Mouse (Mus musculus) liver, embryonic 12.5 days (tissue): ENCODE measurements around the gene Efna2. TPM values are rescaled to one million over a fixed set of nuclear protein-coding genes. Genes with fewer than 3 reads are reported as not detected.

Experiments
- ATAC-seq: fragments of 200-750 bp; cut with Nextera tagmentation; 2 replicates; pipeline ENCODE4 v1.8.0; 2017; ENCODE audit warnings: moderate number of reproducible peaks, mild to moderate bottlenecking, moderate library complexity
- H3K27ac ChIP-seq: fragments of 300-500 bp; sonication (generic); 2 replicates; pipeline ENCODE4 v1.5.1; 2016; ENCODE audit warnings: mild to moderate bottlenecking
- H3K27me3 ChIP-seq: fragments of 300-500 bp; sonication (generic); replicated peaks from 2 replicates; pipeline ENCODE4 v1.6.1; 2016; ENCODE audit warnings: mild to moderate bottlenecking, moderate library complexity
- H3K36me3 ChIP-seq: fragments of 300-500 bp; sonication (generic); 2 replicates; pipeline ENCODE4 v1.6.1; 2016; ENCODE audit warnings: mild to moderate bottlenecking, moderate library complexity
- H3K4me1 ChIP-seq: fragments of 300-500 bp; sonication (generic); 2 replicates; pipeline ENCODE4 v1.6.1; 2016
- H3K4me2 ChIP-seq: fragments of 300-500 bp; sonication (generic); 2 replicates; pipeline ENCODE4 v1.6.1; 2016; ENCODE audit warnings: mild to moderate bottlenecking, moderate library complexity
- H3K4me3 ChIP-seq: fragments of 300-500 bp; sonication (generic); 2 replicates; pipeline ENCODE4 v1.5.1; 2016; ENCODE audit warnings: mild to moderate bottlenecking, moderate library complexity
- H3K9ac ChIP-seq: fragments of 300-500 bp; sonication (generic); 2 replicates; pipeline ENCODE4 v1.6.1; 2016; ENCODE audit warnings: mild to moderate bottlenecking, moderate library complexity
- H3K9me3 ChIP-seq: fragments of 300-500 bp; sonication (generic); replicated peaks from 2 replicates; pipeline ENCODE4 v1.6.1; 2016; ENCODE audit warnings: mild to moderate bottlenecking, moderate library complexity
- WGBS: fragments of 180-500 bp; shearing (Covaris S2); methylation state at CpG from one replicate; pipeline ENCODE4 v1.1.7; 2016; ENCODE audit not compliant: insufficient replicate concordance; 5-methylcytosine and 5-hydroxymethylcytosine counted together
- polyA plus RNA-seq: library from polyadenylated mRNA; unstranded; fragments of >200 nt; fragmentation: Nextera tagmentation; extraction: Ambion mirVana; gene quantifications from 2 replicates; pipeline ENCODE4 v1.2.1, GENCODE M21; 2016

The Efna2 gene
- 3.1 and 3.4 TPM in 2 replicates for polyA plus RNA-seq

- peak; percentile 3; the same call in 1 of the 2 replicates for ATAC-seq
- H3K27ac ChIP-seq = no peak within 1 kb of the TSS
- peak within 1 kb of the TSS; percentile 78 for H3K4me2 ChIP-seq
- H3K27me3 ChIP-seq = peaks cover 77% of the 10 kb centered on the region
- whole genome bisulfite sequencing = 2% methylated on average over 71 of the region's 106 CpGs
- H3K9ac ChIP-seq = peak within 1 kb of the TSS; percentile 62
- peak within 1 kb of the TSS; percentile 60 for H3K4me3 ChIP-seq
- peaks cover 29% of the 10 kb centered on the region for H3K4me1 ChIP-seq
- H3K9me3 ChIP-seq = no peaks in the 10 kb centered on the region
- H3K36me3 ChIP-seq = no peaks in the 10 kb centered on the region
Measured at GRCm38 (mm10) chr10:80179068-80180051, at the start of gene Efna2. Gene Efna2, plus strand, starts transcription at chr10:80179482.

GRCm38 (mm10) chr10:80129846-80130245, 49.4 kb upstream of the Efna2 start:
- no peaks in the 10 kb centered on the region for H3K9me3 ChIP-seq
- H3K9ac ChIP-seq = no peak overlapping the region
- H3K4me3 ChIP-seq = no peak overlapping the region
- H3K27me3 ChIP-seq = peaks cover 4% of the 10 kb centered on the region
- ATAC-seq = no peak
- H3K27ac ChIP-seq = no peak overlapping the region; the same call in 1 of the 2 replicates
- 92% methylated on average over 9 of the region's 9 CpGs for WGBS
- no peak overlapping the region for H3K4me2 ChIP-seq
- H3K36me3 ChIP-seq = peaks cover 86% of the 10 kb centered on the region
- peaks cover 65% of the 10 kb centered on the region for H3K4me1 ChIP-seq

GRCm38 (mm10) chr10:80130403-80131031, 48.8 kb upstream of the Efna2 start:
- Histone ChIP-seq H3K27me3 (peaks cover 11% of the 10 kb centered on the region), H3K9ac (no peak overlapping the region), H3K27ac (no peak overlapping the region), H3K4me1 (peaks cover 58% of the 10 kb centered on the region), H3K36me3 (peaks cover 79% of the 10 kb centered on the region), H3K4me3 (no peak overlapping the region), H3K9me3 (no peaks in the 10 kb centered on the region), H3K4me2 (no peak overlapping the region)
- ATAC-seq = no peak
- 81% methylated on average over 18 of the region's 18 CpGs for WGBS

- peaks cover 70% of the 10 kb centered on the region for H3K36me3 ChIP-seq
- WGBS = 49% methylated on average over 55 of the region's 55 CpGs
- H3K4me1 ChIP-seq = peaks cover 51% of the 10 kb centered on the region
- H3K4me2 ChIP-seq = peak overlapping the region; percentile 31
- no peak overlapping the region for H3K9ac ChIP-seq
- no peak overlapping the region for H3K4me3 ChIP-seq
- H3K27ac ChIP-seq = no peak overlapping the region
- no peak for ATAC-seq
- no peaks in the 10 kb centered on the region for H3K9me3 ChIP-seq
- H3K27me3 ChIP-seq = peaks cover 20% of the 10 kb centered on the region
Measured at GRCm38 (mm10) chr10:80131316-80131951, 47.8 kb upstream of the Efna2 start.

- Histone ChIP-seq H3K9me3 (no peaks in the 10 kb centered on the region), H3K4me1 (peaks cover 51% of the 10 kb centered on the region), H3K27me3 (peaks cover 25% of the 10 kb centered on the region), H3K27ac (no peak overlapping the region), H3K36me3 (peaks cover 65% of the 10 kb centered on the region), H3K9ac (no peak overlapping the region), H3K4me3 (no peak overlapping the region), H3K4me2 (peak overlapping the region; percentile 31)
- WGBS = 72% methylated on average over 27 of the region's 27 CpGs
- ATAC-seq = no peak
Measured at GRCm38 (mm10) chr10:80131952-80132350, 47.3 kb upstream of the Efna2 start.

- 66% methylated on average over 8 of the region's 8 CpGs for WGBS
- no peak for ATAC-seq
Measured at GRCm38 (mm10) chr10:80133226-80133849, 45.9 kb upstream of the Efna2 start.

GRCm38 (mm10) chr10:80134421-80134820, 44.9 kb upstream of the Efna2 start:
- H3K27me3 ChIP-seq = peaks cover 50% of the 10 kb centered on the region
- H3K27ac ChIP-seq = no peak overlapping the region
- no peak overlapping the region for H3K9ac ChIP-seq
- peaks cover 62% of the 10 kb centered on the region for H3K4me1 ChIP-seq
- no peaks in the 10 kb centered on the region for H3K9me3 ChIP-seq
- 75% methylated on average over 9 of the region's 9 CpGs for WGBS
- no peak overlapping the region for H3K4me2 ChIP-seq
- peaks cover 40% of the 10 kb centered on the region for H3K36me3 ChIP-seq
- no peak overlapping the region for H3K4me3 ChIP-seq
- no peak for ATAC-seq

More at GRCm38 (mm10) chr10:80133226-80133849, 45.9 kb upstream of the Efna2 start:
- Histone ChIP-seq H3K4me1 (peaks cover 58% of the 10 kb centered on the region), H3K4me3 (no peak overlapping the region), H3K27me3 (peaks cover 39% of the 10 kb centered on the region), H3K4me2 (no peak overlapping the region), H3K36me3 (peaks cover 51% of the 10 kb centered on the region), H3K9ac (no peak overlapping the region), H3K27ac (0 out of 2 replicates have a peak overlapping the region, but pooled peaks have one; percentile 4), H3K9me3 (no peaks in the 10 kb centered on the region)

GRCm38 (mm10) chr10:80135161-80135560, 44.1 kb upstream of the Efna2 start:
- H3K4me1 ChIP-seq = peaks cover 62% of the 10 kb centered on the region
- H3K27me3 ChIP-seq = peaks cover 56% of the 10 kb centered on the region
- WGBS = 80% methylated on average over 10 of the region's 10 CpGs

GRCm38 (mm10) chr10:80135641-80136040, 43.6 kb upstream of the Efna2 start:
- ATAC-seq = no peak
- WGBS = 67% methylated on average over 1 of the region's 1 CpGs

More at GRCm38 (mm10) chr10:80135161-80135560, 44.1 kb upstream of the Efna2 start:
- Histone ChIP-seq H3K36me3 (peaks cover 33% of the 10 kb centered on the region), H3K9me3 (no peaks in the 10 kb centered on the region), H3K27ac (no peak overlapping the region), H3K4me3 (no peak overlapping the region), H3K9ac (no peak overlapping the region), H3K4me2 (no peak overlapping the region)
- no peak for ATAC-seq

GRCm38 (mm10) chr10:80136179-80136951, 42.9 kb upstream of the Efna2 start:
- Histone ChIP-seq H3K36me3 (peaks cover 21% of the 10 kb centered on the region), H3K4me2 (peak overlapping the region; percentile 97), H3K9me3 (no peaks in the 10 kb centered on the region), H3K9ac (0 out of 2 replicates have a peak overlapping the region, but pooled peaks have one; percentile 40), H3K4me3 (peak overlapping the region; percentile 65), H3K4me1 (peaks cover 61% of the 10 kb centered on the region), H3K27ac (no peak overlapping the region), H3K27me3 (peaks cover 56% of the 10 kb centered on the region)
- WGBS = 27% methylated on average over 27 of the region's 49 CpGs
- ATAC-seq = no peak

More at GRCm38 (mm10) chr10:80135641-80136040, 43.6 kb upstream of the Efna2 start:
- H3K4me1 ChIP-seq = peaks cover 62% of the 10 kb centered on the region
- no peak overlapping the region for H3K4me2 ChIP-seq
- H3K4me3 ChIP-seq = no peak overlapping the region
- no peak overlapping the region for H3K27ac ChIP-seq
- peaks cover 28% of the 10 kb centered on the region for H3K36me3 ChIP-seq
- no peaks in the 10 kb centered on the region for H3K9me3 ChIP-seq
- H3K9ac ChIP-seq = no peak overlapping the region
- H3K27me3 ChIP-seq = peaks cover 56% of the 10 kb centered on the region
